Mouse (Mus musculus) retina, embryonic 14.5 days (tissue): Measurements from ENCODE around the gene Vdac1.
"Not testable (repeated sequence)": the region's sequence is repeated elsewhere in the genome, so short reads cannot be mapped to it uniquely, and the experiment has no call there.

Experiments used
- DNase-seq: peaks from one replicate; pipeline ENCODE4 v3.0.0-alpha.2; 2015; ENCODE audit warnings: low spot score

The Vdac1 gene

DNA sequence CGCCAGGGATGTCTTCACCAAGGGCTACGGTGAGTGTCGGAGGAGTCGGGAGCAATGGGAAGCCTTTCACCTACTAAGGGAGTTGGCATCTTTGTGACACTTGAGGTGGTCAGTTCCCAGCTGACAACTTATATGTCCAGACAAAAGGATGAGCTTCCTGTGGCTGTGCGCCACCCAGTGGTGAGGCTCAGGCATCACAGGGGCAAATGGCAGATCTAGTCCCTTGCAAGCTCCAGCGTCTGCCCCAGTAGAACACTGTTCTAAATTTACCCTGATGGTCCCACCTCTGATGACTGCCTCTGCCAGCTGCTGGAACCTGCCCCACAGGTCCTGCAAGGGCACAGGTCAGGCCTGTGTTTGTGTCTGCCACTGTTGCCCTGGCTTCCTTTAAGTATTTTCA, 13.7 kb downstream of the Vdac1 start:
- peak; percentile 75 for DNase-seq

DNA sequence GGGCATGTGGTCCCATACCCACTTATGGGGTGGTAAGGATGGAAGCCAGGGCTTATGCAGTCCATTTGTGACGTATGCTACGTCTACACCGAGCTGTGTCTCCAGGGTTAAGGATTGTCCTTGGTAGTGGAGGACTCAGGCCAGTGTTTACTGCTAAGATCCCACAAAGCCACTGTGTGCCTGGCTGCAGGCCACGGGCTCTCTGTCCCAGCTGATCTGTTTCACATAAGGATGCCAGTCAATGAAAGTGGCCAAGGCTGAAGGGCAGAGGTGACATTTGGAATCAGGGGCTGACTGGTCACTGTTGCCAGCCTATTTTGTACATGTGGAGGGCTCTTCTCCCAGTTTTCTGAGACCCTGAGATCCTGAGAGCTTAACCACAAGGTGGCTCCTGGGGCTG, 16.9 kb downstream of the Vdac1 start:
- no peak for DNase-seq

DNA sequence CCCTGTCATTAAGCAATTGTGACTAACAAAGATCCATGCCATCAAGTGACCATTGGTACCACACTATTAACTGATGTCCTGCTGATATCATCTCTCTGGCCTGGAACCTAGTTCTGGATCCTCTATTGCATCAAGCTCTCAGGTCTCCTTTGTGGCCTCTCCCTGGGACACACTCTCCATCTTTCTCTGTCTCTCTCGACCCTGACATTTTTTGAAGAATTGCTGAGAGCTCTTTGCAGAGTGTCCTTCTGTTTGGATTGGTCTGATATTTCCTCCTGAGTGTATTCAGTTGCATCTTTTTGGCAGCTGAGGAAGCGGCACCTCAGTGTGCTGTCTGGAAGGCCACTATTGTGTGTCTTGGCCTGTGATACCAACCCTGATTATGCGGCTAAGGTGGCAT, 18.6 kb downstream of the Vdac1 start:
- no peak for DNase-seq

DNA sequence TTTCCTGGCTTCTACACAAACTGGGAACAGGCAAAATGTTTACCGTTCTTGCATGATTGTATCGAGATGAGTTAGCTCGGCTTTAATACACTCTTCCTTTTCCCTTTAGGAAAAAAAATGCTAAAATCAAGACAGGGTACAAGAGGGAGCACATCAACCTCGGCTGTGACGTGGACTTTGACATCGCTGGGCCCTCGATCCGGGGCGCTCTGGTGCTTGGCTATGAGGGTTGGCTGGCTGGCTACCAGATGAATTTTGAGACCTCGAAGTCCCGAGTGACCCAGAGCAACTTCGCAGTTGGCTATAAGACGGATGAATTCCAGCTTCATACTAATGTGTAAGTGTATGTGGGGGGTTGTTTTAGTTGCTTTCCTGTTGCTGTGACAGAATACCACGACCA, 23.1 kb downstream of the Vdac1 start:
- no peak for DNase-seq

DNA sequence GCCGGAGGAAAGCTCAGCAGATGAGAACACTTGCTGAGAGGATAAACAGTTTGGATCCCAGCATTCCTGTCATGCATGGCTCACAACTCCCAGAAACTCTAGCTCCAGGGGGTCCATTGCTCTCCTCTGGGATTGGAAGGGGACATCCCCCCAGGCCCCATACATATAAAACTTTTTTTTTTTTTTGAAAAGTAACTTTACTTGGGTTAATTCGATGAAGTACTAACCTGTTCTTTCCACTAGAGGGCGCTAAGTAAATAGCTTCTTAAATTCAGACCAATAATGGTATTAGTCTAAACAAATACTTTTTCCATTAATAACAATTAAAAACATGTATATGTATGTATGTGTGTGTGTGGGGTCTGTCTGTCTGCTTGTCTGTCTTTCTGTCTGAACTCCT, 24.0 kb downstream of the Vdac1 start:
- peak; percentile 66 for DNase-seq

DNA sequence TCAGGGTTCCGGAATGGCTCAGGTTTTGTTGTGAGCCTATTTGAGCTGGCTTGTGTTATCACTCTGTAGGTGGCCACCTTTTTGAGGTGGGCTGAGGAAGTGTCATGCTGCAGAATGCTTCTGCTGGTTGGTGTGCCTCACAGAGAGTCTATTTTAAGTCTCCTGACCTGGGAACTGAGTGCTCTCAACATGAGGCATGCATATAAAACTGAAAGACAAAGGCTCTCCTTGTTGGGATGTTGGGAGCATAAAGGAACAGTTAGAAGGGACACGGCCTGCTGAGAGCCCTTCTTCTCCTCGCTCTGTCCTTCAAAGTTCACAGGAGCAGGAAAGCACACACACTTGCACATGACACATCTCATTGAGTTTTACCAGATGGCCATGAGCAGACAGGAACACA, 26.2 kb downstream of the Vdac1 start:
- DNase-seq, result no peak

DNA sequence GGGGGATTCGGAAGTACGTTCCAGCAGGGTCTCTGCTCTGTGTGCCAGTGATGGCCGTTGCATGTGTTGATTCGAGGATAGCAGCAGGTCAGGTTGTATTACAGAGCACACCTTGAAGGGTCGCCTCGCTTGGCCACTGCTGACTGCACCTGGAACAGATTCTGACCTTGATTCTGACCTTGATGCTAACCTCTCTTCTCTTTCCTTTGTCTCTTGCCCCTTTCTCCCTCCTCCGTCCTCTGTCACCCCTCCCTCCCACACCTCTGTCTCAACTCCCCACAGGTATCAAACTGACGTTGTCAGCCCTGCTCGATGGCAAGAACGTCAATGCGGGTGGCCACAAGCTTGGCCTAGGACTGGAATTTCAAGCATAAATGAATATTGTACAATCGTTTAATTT, 27.5 kb downstream of the Vdac1 start:
- DNase-seq, result no peak

DNA sequence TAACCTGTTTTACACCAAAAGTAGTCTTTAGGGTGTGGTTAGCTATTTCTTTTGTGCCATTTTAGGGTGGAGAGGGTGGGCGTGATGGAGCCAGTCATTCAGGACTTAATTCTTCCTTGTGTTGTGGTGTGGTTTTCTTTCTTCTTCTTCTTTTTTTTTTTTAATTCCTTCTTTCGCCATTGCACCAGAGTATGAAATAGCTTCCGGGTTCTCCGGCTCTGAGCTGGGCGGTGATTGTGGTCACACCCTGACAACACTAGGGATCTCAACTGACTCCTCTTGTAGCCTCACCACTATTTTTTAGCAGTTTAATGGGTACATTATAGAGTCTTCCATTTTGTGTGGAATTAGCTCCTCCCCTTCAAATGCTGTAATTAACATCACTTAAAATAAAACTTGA, 28.3 kb downstream of the Vdac1 start:
- DNase-seq, result not testable (repeated sequence)

DNA sequence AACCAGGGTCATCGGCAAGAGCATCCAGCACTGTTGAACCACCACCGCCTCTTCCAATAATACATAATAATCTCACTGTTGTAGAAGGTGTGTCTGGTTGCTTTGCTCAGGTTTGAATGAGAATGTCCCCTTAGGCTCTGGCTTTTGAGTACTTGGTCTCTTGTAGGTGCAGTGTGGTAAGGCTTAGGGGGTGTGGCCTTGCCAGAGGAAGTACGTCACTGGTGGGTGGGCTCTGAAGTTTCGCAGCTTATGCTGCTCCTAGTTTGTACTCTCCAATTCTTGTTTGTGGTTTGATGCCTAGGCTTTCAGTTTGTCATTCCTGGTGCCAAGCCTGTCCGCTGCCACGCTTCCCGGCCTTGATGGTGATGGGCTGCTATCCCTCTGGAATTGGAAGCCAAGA, 29.3 kb downstream of the Vdac1 start:
- DNase-seq, result no peak

DNA sequence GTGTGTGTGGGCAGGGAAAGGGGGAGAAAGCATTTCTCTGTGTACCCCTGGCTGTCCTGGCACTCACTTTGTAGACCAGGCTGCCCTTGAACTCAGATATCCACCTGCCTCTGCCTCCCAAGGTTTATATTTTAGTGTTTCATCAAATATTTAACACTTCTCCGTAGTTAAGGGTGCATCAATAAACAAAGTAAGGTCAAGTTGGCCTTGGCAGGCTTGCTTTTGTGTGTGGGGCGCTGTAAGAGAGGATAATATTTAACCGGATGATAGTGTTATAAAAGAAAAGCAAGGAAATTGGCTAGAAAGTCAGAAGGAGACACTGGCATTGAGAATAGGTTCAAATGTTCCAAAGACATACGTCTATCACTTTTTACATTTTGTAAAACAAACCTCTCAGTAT, 33.8 kb downstream of the Vdac1 start:
- DNase-seq, result no peak

DNA sequence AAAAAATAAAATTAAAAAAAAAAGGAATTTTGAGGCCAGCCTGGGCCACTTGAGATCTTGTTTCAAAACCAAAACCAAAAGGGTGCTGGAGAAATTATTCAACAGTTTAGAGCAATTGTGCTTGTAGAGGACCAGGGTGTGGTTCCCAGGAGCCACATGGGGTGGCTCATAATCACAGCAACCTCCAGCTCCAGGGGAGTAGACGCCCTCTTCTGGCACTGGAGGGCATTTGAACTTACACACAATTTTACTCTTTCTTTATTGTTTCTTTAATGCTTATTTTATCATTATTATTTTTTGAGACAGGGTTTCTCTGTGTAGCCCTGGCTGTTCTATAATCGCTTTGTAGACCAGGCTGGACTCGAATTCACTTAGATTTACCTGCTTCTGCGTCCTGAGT, 34.7 kb downstream of the Vdac1 start:
- no peak for DNase-seq

DNA sequence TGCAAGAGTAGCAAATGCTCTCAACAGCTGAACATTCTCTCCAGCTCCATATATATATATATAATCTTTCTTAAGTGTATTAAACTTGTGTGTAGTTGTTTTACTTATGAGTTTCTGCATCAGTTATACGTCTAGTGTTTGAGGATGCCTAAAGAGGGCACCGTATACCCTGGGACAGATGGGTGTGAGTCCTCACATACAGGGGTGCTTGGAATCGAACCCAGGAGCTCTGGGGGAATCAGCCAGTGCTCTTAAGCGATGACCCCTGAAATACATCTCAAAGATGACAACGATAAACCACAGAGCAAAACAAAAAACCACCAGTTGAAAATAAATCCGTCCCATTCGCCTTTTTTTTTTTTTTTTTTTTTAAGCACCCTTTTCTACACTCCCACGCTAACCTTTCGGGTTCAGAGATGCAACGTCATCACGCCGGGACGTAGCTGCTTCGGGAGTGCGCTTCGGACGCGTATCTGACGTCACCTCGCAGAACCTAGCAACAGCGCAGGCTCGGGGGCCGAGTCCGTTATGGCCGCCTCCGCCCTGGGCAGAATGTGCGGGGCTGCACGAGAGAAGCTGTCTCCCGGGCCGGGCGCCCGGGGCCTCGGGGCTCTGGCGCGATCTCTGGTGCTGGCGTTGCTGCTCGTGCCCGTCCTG, 35.4 kb downstream of the Vdac1 start, which contains the start of gene 9530068E07Rik:
9530068E07Rik (plus strand) TSS at position 489 of the 657 bp plus-strand sequence.
- peak; percentile 93 for DNase-seq

DNA sequence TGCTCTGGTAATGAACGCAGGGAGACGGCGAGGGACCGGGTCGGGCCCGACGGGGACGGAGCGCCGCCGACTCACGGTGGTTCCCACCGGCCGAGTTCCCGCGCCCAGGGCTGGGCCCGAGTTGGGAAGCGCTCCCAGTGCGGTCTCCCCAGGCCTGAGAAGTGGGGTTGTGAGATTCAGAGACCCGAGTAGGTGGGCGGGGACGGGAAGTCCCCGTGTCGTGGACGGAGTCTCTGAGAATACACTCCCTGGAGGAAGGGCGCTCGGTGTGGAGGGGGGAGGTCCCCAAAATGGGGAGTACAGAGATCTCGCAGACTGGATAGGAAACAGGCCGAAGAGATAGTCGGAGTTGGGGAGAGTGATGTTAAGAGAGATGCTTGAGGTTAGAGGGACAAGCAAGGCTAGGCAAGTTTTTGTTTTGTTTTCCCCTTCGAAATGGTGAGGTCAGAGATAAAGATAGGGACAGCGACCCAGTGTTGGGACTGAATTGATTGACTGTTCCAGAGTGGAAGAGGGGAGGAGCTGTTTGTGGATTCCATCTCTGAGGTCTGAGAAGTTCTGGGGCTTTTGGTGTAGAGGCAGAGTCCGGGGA, 36.0 kb downstream of the Vdac1 start:
- peak; percentile 52 for DNase-seq

DNA sequence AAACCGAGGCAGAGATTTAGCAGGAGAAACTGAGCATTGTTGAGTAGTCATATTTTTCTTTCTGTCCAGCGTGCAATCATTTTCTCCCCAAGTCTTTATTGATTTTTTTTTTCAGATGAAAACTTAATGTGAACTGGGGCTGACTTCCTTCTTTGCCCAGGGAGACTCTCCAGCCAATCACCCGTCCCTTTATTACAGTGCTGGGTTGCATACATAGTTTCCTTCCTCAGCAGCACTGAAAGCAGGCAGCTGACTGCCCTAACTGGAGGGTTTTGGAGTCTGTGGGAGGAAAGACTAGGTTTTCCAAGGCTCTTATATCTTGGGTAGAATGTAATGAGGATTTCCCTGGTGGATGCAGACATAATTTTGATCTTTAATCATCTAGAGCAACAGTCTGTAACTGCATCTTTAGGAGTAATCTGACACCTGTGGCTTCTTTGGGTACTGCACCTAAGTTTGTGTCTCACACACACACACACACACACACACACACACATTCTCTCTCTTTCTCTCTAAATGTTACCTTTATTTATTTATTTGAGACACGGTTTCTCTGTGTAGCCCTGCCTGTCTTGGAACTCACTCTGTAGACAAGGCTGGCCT, 36.8 kb downstream of the Vdac1 start:
- peak; percentile 47 for DNase-seq

DNA sequence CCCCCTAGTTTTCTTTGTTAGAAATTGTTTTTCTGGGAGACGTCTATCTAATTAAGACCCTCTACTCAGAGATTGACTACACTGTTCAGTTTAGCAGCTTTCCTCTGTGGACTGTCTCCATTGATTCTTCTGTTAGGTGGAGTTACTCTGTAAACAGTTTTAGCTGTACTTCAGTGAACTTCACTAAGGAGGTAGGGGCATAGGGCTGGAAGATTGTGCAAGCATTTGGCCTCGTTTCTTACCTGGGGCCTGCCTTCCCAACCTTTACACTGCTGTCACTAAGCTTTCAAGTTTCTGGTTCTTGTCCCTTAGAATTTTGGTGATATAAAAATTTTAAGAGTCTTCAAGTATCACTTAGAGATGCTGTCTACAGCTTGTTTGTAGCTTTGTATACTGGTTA, 40.8 kb downstream of the Vdac1 start:
- DNase-seq, result no peak

DNA sequence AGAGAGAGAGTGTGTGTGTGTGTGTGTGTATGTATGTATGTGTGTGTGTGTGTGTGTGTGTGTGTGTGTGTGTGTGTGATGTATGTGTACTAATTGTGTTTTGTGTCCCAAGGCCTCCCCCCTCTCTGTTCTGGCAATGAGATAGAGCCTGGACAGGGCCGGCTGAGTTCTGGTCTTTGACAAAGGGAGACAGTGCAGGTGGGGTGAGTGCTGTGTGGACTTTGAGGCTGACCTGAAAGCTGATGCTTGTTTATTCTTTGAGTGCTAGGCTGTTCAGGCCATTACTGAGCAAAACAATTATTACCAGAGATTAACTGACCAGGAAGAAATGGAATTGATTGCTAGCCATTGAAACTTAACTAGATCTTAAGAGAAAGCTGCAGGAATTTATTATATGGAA, 41.9 kb downstream of the Vdac1 start:
- DNase-seq, result no peak

DNA sequence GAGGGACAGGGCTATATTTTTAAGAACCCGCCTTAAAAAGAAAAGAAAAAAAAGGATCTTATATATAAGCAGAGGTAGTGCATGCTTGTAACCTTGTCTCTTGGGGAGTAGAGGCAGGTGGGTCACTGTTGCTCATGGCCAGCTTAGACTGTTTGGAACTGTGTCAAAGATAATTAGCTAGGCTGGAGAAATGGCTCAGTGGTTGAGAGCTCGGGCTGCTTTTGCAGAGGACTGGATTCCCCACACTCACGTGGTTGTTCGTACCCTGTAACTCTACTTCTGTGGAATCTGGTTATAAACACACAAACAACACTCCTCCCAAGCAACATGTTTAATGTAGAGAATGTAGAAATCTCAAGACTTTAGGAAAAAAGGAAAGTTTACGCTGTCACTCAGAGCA, 43.5 kb downstream of the Vdac1 start:
- DNase-seq, result no peak

DNA sequence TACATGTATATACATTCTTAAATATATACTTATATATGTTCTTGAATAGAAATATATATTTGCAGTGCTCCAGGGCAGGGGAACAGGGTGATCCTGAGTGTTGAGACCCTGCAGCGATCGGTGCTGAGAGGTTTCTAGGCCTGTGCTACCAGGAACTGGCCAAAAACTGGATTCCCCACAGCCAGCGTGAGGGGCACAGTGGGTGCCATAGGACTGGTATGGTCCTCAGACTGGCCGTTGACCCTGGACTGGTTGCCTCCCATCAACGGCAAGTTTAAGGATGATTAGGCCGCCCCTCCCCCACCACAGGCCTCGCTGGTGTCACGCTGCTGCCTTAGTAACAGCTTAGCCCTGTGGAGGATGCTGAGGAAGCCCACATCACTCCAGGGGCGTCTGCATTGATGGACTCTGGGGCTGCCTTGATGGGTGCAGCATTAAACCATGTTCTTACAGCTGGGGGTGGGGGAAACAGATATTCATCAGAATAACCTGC, 44.6 kb downstream of the Vdac1 start:
- DNase-seq, result no peak

DNA sequence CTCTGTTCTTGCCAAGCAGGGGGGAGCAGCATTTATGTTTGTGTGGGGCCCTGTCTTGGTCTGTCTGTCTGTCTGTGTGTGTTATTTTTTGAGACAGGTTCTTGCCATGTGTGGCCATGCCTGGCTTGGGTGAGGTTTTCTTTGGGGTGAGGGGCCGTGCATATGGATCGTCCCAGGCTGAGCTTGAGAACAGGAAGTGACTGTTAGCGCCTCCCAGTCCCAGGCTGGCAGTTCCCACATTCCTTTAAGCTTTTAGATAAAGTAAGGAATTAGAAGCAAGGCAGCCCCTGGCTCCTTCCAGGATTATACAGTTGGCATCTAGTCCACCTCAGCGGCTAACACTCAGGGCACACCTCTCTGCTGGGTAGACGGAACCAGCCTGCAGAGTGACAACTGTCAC, 48.7 kb downstream of the Vdac1 start:
- no peak for DNase-seq

DNA sequence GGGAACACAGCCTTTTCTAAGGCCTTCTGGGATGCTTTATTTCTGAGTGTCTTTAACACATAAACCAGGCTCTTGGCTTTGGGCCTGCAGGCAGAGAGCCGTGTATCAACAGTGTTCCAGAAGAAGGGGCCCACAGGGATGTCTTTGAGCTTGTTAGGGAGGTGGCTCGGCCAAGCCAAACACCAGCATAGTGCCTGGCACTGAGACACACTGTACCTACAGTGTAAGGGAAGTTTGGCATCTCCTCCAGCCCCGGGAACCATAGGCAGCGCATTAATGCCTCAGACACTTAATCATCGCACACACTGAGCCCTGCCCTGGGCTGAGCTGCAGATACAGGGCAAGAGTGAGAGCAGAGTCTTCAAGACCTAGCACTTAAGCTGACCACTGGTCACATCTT, 57.7 kb downstream of the Vdac1 start:
- no peak for DNase-seq

DNA sequence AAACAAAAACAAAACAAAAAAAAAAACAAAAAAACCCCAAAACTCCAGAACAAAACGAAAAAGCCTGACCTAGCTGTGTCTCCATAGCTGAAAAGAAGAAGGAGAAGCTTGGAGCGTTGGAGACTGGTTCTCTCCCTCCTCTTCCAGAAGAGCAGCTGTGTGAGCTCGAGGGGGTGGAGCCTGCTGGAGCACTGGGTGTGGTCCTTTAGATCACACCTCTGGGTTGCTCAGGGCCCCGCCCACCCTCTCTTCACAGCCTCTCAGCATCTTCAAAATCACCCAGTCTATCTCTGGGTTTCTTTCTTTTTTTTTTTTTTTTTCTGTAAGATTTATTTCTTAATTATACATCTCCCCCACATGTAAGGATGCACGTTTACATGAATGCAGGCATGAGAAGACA, 58.6 kb downstream of the Vdac1 start:
- DNase-seq, result no peak

DNA sequence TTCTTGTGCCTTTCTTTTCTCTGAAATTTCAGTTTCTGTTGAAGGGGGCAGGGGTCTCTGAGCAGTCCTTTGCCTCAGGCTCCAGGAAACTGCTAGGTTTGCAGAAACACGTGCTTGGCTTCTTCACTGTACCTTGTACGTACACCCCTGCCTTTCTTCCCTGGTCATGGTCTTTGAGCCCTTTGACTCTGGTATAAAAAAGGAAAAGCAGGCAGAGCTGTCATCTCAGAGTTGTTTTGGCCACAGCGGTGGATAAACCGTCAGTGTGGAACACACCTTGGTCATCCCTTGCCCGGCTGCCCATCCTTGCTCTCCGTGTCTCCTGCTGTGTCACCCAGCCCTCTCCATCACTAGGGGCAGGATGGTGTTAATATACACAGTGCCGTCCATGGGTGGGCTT, 59.2 kb downstream of the Vdac1 start:
- no peak for DNase-seq

DNA sequence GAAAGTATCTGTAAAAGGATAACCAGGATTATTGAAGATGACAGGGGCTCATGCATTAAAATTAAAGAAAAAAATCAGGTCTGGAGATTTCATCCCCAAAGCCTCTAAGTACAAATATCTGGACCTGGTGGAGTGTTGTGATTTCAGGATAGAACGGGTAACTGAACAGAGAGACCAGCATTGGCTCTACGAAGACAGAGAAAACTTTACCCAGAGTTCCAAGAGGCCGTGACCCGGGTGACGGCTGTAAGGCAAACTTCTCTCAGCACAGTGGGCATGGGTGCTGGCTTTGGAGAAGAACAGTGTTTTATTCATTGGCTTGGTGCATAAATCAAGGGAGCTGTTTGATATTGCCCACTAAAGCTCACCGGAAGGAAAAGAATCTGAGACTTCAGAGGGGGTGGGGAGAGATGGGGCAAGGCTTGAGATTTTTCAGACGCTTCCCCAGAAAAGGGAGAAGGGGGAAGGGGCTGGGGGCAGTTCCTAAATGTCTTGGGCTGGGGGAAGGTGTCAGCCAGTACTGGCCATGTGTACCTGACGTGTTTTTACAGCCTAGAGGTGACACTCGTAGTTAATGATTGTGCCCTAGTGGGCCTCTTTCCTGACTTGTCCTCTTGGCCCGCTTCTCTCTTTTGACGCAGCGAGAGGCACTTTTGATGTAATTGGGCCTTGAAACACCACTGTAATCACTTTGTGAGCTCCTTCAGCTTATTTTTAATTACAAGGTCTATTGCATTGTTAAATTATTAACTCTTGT, 59.8 kb downstream of the Vdac1 start:
- DNase-seq, result no peak
